Mouse (Mus musculus) MEL (cell line): ENCODE results near the gene Actn1.

Experiments
- CTCF ChIP-seq, 3 experiments: IDR thresholded peaks in 2 of 3; conservative IDR thresholded peaks in 1 of 3; 2 replicates each; pipeline ENCODE4 v1.5.1; 2011 to 2012; ENCODE audit warnings: low read length in 3 of 3, low read depth in 2 of 3, mild to moderate bottlenecking in 2 of 3, improper control_type of control experiment in 1 of 3, inconsistent platforms in 1 of 3, mixed read lengths in 1 of 3, moderate library complexity in 1 of 3; ENCODE audit not compliant: control insufficient read depth in 1 of 3, insufficient read depth in 1 of 3, poor library complexity in 1 of 3, severe bottlenecking in 1 of 3
- E2F4 ChIP-seq: IDR thresholded peaks from 2 replicates; pipeline ENCODE4 v1.6.1; 2011; ENCODE audit warnings: low read depth, low read length, improper control_type of control experiment, borderline replicate concordance
- GATA1 ChIP-seq: IDR thresholded peaks from 2 replicates; pipeline ENCODE4 v1.6.1; 2011; ENCODE audit warnings: low read depth, low read length, improper control_type of control experiment
- JUND ChIP-seq: IDR thresholded peaks from 2 replicates; pipeline ENCODE4 v1.6.1; 2011; ENCODE audit warnings: low read depth, mild to moderate bottlenecking, improper control_type of control experiment, low read length
- NELFE ChIP-seq: IDR thresholded peaks from 2 replicates; pipeline ENCODE4 v1.6.1; 2011; ENCODE audit warnings: low read depth, low read length, improper control_type of control experiment
- POLR2A ChIP-seq, 2 experiments: IDR thresholded peaks; 2 replicates each; pipeline ENCODE4 v1.6.1; 2011 to 2012; ENCODE audit warnings: low read length in 2 of 2, mild to moderate bottlenecking in 2 of 2, control low read depth in 1 of 2, improper control_type of control experiment in 1 of 2, low read depth in 1 of 2, moderate library complexity in 1 of 2; ENCODE audit not compliant: control insufficient read depth in 1 of 2, insufficient read depth in 1 of 2, poor library complexity in 1 of 2
- RCOR1 ChIP-seq: IDR thresholded peaks from 2 replicates; pipeline ENCODE4 v1.6.1; 2012; ENCODE audit warnings: low read depth, mild to moderate bottlenecking, inconsistent platforms, low read length, improper control_type of control experiment
- ZMIZ1 ChIP-seq: IDR thresholded peaks from 2 replicates; pipeline ENCODE4 v1.6.1; 2012; ENCODE audit warnings: low read depth, mild to moderate bottlenecking, inconsistent platforms, low read length, improper control_type of control experiment, moderate library complexity

DNA sequence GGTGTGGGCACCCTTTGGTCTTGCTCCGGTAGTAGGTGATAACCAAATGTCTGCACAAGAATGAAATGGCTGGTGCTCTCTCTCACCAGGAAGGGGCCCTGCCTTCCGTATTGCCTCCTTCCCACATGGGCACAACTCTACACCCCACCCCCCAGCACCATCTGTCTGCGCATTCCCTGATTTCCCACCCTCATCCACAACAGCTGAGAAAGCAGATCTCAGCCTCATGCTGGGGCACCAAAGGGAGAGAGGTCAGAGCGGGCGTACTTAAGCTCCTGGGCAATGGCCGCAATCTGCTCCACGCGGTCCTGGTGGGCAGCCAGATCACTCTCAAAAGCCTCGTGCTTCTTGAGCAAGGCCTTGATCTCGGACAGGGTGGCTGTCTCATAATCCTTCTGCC is 82.1 kb downstream of the Actn1 start:
- no peak for TF ChIP-seq GATA1
- TF ChIP-seq E2F4: no peak
- TF ChIP-seq ZMIZ1: no peak
- TF ChIP-seq JUND: no peak
- TF ChIP-seq NELFE: no peak
- TF ChIP-seq POLR2A (IDR thresholded peaks at IDR 0.05; ENCODE audit: control insufficient read depth in 1 of 2, insufficient read depth in 1 of 2, low read depth in 1 of 2, low read length in 2 of 2, poor library complexity in 1 of 2): no peak
- TF ChIP-seq CTCF (IDR thresholded peaks at IDR 0.05 in 2 of 3, conservative IDR thresholded peaks at IDR 0.05 in 1 of 3; ENCODE audit: control insufficient read depth in 1 of 3, insufficient read depth in 1 of 3, low read depth in 2 of 3, low read length in 3 of 3, poor library complexity in 1 of 3, severe bottlenecking in 1 of 3): no peak
- TF ChIP-seq RCOR1: no peak
